Mouse (Mus musculus) liver, adult 2 months (tissue): Measurements from ENCODE around the gene Sipa1l3.

ENCODE experiments used
- CTCF ChIP-seq: fragments of 200-500 bp; IDR thresholded peaks from 2 replicates; pipeline ENCODE4 v1.5.1; 2011; ENCODE audit warnings: low read depth, low read length, control low read depth
- POLR2A ChIP-seq: fragments of 200-500 bp; IDR thresholded peaks from 2 replicates; pipeline ENCODE4 v1.6.1; 2011; ENCODE audit warnings: low read length, control low read depth; ENCODE audit not compliant: insufficient read depth; ENCODE audit errors: extremely low read depth

- TF ChIP-seq CTCF (no peak), POLR2A (no peak)
These were observed 98.6 kb downstream of the Sipa1l3 start for GRCm38 (mm10) chr7:29419836-29420235.
